Mouse (Mus musculus): ENCODE results near the gene Angptl1. TPM values are rescaled to one million over a fixed set of nuclear protein-coding genes. Genes with fewer than 3 reads are reported as not detected.

Angptl1 gene
- 21.3 and 24.1 TPM in 2 replicates for polyA plus RNA-seq (2016; fragmentation: Nextera tagmentation; extraction: Ambion mirVana)

GRCm38 (mm10) chr1:156838177-156838576, at the start of gene Angptl1:
Gene Angptl1 (plus strand): TSS chr1:156838562.
- H3K9me3 ChIP-seq, result no peaks in the 10 kb centered on the region
- H3K27me3 ChIP-seq, result no peaks in the 10 kb centered on the region
- H3K4me1 ChIP-seq, result peaks cover 32% of the 10 kb centered on the region
- peak within 1 kb of the TSS; percentile 33; the same call in 1 of the 2 replicates for H3K9ac ChIP-seq
- ATAC-seq (ENCODE audit: insufficient number of reproducible peaks, insufficient read depth, low FRiP score, low TSS enrichment), result no peak
- peak within 1 kb of the TSS; percentile 88 for H3K27ac ChIP-seq
- peak within 1 kb of the TSS; percentile 50 for H3K4me2 ChIP-seq (replicated peaks)
- no peaks in the 10 kb centered on the region for H3K36me3 ChIP-seq
- H3K4me3 ChIP-seq, result peak within 1 kb of the TSS; percentile 31
- 18% methylated on average over 4 of the region's 4 CpGs for WGBS

GRCm38 (mm10) chr1:156789844-156790490, 48.4 kb upstream of the Angptl1 start:
- Histone ChIP-seq H3K4me1 (peaks cover 17% of the 10 kb centered on the region; the same call in 1 of the 2 replicates), H3K36me3 (no peaks in the 10 kb centered on the region), H3K4me2 (replicated peaks) (no peak overlapping the region), H3K27ac (no peak overlapping the region), H3K9me3 (no peaks in the 10 kb centered on the region), H3K9ac (no peak overlapping the region), H3K27me3 (no peaks in the 10 kb centered on the region), H3K4me3 (no peak overlapping the region)
- 12% methylated on average over 5 of the region's 5 CpGs for WGBS
- no peak for ATAC-seq (ENCODE audit: insufficient number of reproducible peaks, insufficient read depth, low FRiP score, low TSS enrichment)

- no peak for ATAC-seq (ENCODE audit: insufficient number of reproducible peaks, insufficient read depth, low FRiP score, low TSS enrichment)
- no peaks in the 10 kb centered on the region for H3K27me3 ChIP-seq
- 16% methylated on average over 9 of the region's 9 CpGs for WGBS
- peak overlapping the region; percentile 37 for H3K27ac ChIP-seq
- no peak overlapping the region for H3K4me2 ChIP-seq (replicated peaks)
- no peak overlapping the region for H3K4me3 ChIP-seq
- H3K4me1 ChIP-seq, result peaks cover 13% of the 10 kb centered on the region
- H3K9me3 ChIP-seq, result no peaks in the 10 kb centered on the region
- H3K36me3 ChIP-seq, result no peaks in the 10 kb centered on the region
- no peak overlapping the region for H3K9ac ChIP-seq
These were observed 42.1 kb upstream of the Angptl1 start for GRCm38 (mm10) chr1:156796251-156796650.

GRCm38 (mm10) chr1:156801276-156801675, 37.1 kb upstream of the Angptl1 start:
- WGBS, result 35% methylated on average over 6 of the region's 6 CpGs
- H3K4me1 ChIP-seq, result peaks cover 3% of the 10 kb centered on the region

GRCm38 (mm10) chr1:156808332-156808731, 30.0 kb upstream of the Angptl1 start:
- peaks cover 9% of the 10 kb centered on the region; the same call in 1 of the 2 replicates for H3K4me1 ChIP-seq
- H3K9me3 ChIP-seq, result no peaks in the 10 kb centered on the region
- no peak for ATAC-seq (ENCODE audit: insufficient number of reproducible peaks, insufficient read depth, low FRiP score, low TSS enrichment)
- no peaks in the 10 kb centered on the region for H3K27me3 ChIP-seq
- H3K9ac ChIP-seq, result no peak overlapping the region
- peaks cover 7% of the 10 kb centered on the region; the same call in 1 of the 2 replicates for H3K36me3 ChIP-seq
- H3K4me2 ChIP-seq (replicated peaks), result no peak overlapping the region
- no peak overlapping the region; the same call in 1 of the 2 replicates for H3K27ac ChIP-seq
- 41% methylated on average over 10 of the region's 10 CpGs for WGBS
- no peak overlapping the region for H3K4me3 ChIP-seq

More at GRCm38 (mm10) chr1:156801276-156801675, 37.1 kb upstream of the Angptl1 start:
- H3K27ac ChIP-seq, result no peak overlapping the region
- H3K4me3 ChIP-seq, result no peak overlapping the region
- no peak for ATAC-seq (ENCODE audit: insufficient number of reproducible peaks, insufficient read depth, low FRiP score, low TSS enrichment)
- H3K27me3 ChIP-seq, result no peaks in the 10 kb centered on the region
- no peaks in the 10 kb centered on the region for H3K9me3 ChIP-seq
- H3K36me3 ChIP-seq, result peaks cover 2% of the 10 kb centered on the region; the same call in 1 of the 2 replicates
- no peak overlapping the region for H3K4me2 ChIP-seq (replicated peaks)
- H3K9ac ChIP-seq, result no peak overlapping the region

GRCm38 (mm10) chr1:156811928-156812327, 26.4 kb upstream of the Angptl1 start:
- H3K9me3 ChIP-seq, result no peaks in the 10 kb centered on the region
- no peak overlapping the region for H3K9ac ChIP-seq
- no peak overlapping the region for H3K4me3 ChIP-seq
- H3K4me2 ChIP-seq (replicated peaks), result no peak overlapping the region
- peaks cover 12% of the 10 kb centered on the region; the same call in 1 of the 2 replicates for H3K36me3 ChIP-seq
- no peaks in the 10 kb centered on the region for H3K27me3 ChIP-seq
- no peak overlapping the region for H3K27ac ChIP-seq
- peaks cover 9% of the 10 kb centered on the region; the same call in 1 of the 2 replicates for H3K4me1 ChIP-seq
- 80% methylated on average over 7 of the region's 7 CpGs for WGBS
- ATAC-seq (ENCODE audit: insufficient number of reproducible peaks, insufficient read depth, low FRiP score, low TSS enrichment), result no peak; the same call in 1 of the 2 replicates

GRCm38 (mm10) chr1:156812716-156813115, 25.6 kb upstream of the Angptl1 start:
- WGBS, result 57% methylated on average over 8 of the region's 8 CpGs
- H3K9me3 ChIP-seq, result no peaks in the 10 kb centered on the region
- no peak overlapping the region for H3K4me3 ChIP-seq
- H3K36me3 ChIP-seq, result peaks cover 20% of the 10 kb centered on the region
- H3K9ac ChIP-seq, result no peak overlapping the region
- H3K27ac ChIP-seq, result no peak overlapping the region
- no peaks in the 10 kb centered on the region for H3K27me3 ChIP-seq
- ATAC-seq (ENCODE audit: insufficient number of reproducible peaks, insufficient read depth, low FRiP score, low TSS enrichment), result no peak
- H3K4me1 ChIP-seq, result peaks cover 9% of the 10 kb centered on the region; the same call in 1 of the 2 replicates
- H3K4me2 ChIP-seq (replicated peaks), result no peak overlapping the region

- WGBS, result 67% methylated on average over 6 of the region's 6 CpGs
- Histone ChIP-seq H3K9me3 (no peaks in the 10 kb centered on the region), H3K4me3 (no peak overlapping the region), H3K27ac (no peak overlapping the region), H3K36me3 (peaks cover 27% of the 10 kb centered on the region), H3K27me3 (no peaks in the 10 kb centered on the region), H3K9ac (no peak overlapping the region), H3K4me2 (replicated peaks) (no peak overlapping the region), H3K4me1 (0 out of 2 replicates have a peak, but pooled peaks cover 5% of the 10 kb centered on the region)
- no peak for ATAC-seq (ENCODE audit: insufficient number of reproducible peaks, insufficient read depth, low FRiP score, low TSS enrichment)
These were observed 24.9 kb upstream of the Angptl1 start for GRCm38 (mm10) chr1:156813485-156813884.

GRCm38 (mm10) chr1:156819236-156819635, 19.1 kb upstream of the Angptl1 start:
- no peaks in the 10 kb centered on the region for H3K27me3 ChIP-seq
- H3K4me2 ChIP-seq (replicated peaks), result no peak overlapping the region
- WGBS, result 93% methylated on average over 1 of the region's 1 CpGs
- H3K9me3 ChIP-seq, result no peaks in the 10 kb centered on the region
- no peak overlapping the region for H3K9ac ChIP-seq
- no peak for ATAC-seq (ENCODE audit: insufficient number of reproducible peaks, insufficient read depth, low FRiP score, low TSS enrichment)
- peaks cover 34% of the 10 kb centered on the region for H3K36me3 ChIP-seq
- H3K27ac ChIP-seq, result no peak overlapping the region
- no peaks in the 10 kb centered on the region for H3K4me1 ChIP-seq
- H3K4me3 ChIP-seq, result no peak overlapping the region

- H3K27me3 ChIP-seq, result no peaks in the 10 kb centered on the region
- peaks cover 35% of the 10 kb centered on the region for H3K4me1 ChIP-seq
- no peaks in the 10 kb centered on the region for H3K9me3 ChIP-seq
- H3K36me3 ChIP-seq, result no peaks in the 10 kb centered on the region
- peak overlapping the region; percentile 50 for H3K4me2 ChIP-seq (replicated peaks)
- peak overlapping the region; percentile 31 for H3K4me3 ChIP-seq
- H3K9ac ChIP-seq, result peak overlapping the region; percentile 33; the same call in 1 of the 2 replicates
- peak overlapping the region; percentile 88 for H3K27ac ChIP-seq
- peak; percentile 94 for ATAC-seq (ENCODE audit: insufficient number of reproducible peaks, insufficient read depth, low FRiP score, low TSS enrichment)
- 5% methylated on average over 6 of the region's 6 CpGs for WGBS
These were observed 333 bp downstream of the Angptl1 start for GRCm38 (mm10) chr1:156838695-156839094.

GRCm38 (mm10) chr1:156841625-156842339, 3.4 kb downstream of the Angptl1 start:
- 61% methylated on average over 11 of the region's 11 CpGs for WGBS
- ATAC-seq (ENCODE audit: insufficient number of reproducible peaks, insufficient read depth, low FRiP score, low TSS enrichment), result no peak; the same call in 1 of the 2 replicates
- H3K4me3 ChIP-seq, result peak overlapping the region; percentile 14; the same call in 1 of the 2 replicates
- no peaks in the 10 kb centered on the region for H3K9me3 ChIP-seq
- H3K9ac ChIP-seq, result 0 out of 2 replicates have a peak overlapping the region, but pooled peaks have one; percentile 4
- H3K36me3 ChIP-seq, result peaks cover 8% of the 10 kb centered on the region
- no peaks in the 10 kb centered on the region for H3K27me3 ChIP-seq
- H3K27ac ChIP-seq, result peak overlapping the region; percentile 59; the same call in 1 of the 2 replicates
- peak overlapping the region; percentile 36 for H3K4me2 ChIP-seq (replicated peaks)
- peaks cover 35% of the 10 kb centered on the region for H3K4me1 ChIP-seq

Data from embryonic facial prominence, embryonic 12.5 days (tissue).